24 mouse cellular contexts compared by ENCODE assay signal in genomic region chr14:32754286-32754685, GRCm38 (mm10).
"Had no signal": no experiment of that assay in that cellular context is flagged by ENCODE, and none has a peak within 500 bp of the region (broad histone marks: within the 10 kb centered on the region; RNA-seq: fewer than 3 reads in every experiment).

No protein-coding gene starts in this region.

- H3K9ac ChIP-seq: kidney, embryonic 15.5 days; limb, embryonic 13.5 days; liver, embryonic 12.5 days; liver, embryonic 15.5 days; lung, embryonic 15.5 days; midbrain, embryonic 13.5 days; stomach, embryonic 15.5 days had no signal

- H3K4me1 ChIP-seq: kidney, embryonic 15.5 days; limb, embryonic 10.5 days; liver, embryonic 12.5 days; liver, embryonic 15.5 days; lung, embryonic 15.5 days; megakaryocyte, embryonic 14.5 days; midbrain, embryonic 10.5 days; midbrain, embryonic 13.5 days; stomach, embryonic 15.5 days had no signal

- H3K4me2 ChIP-seq: kidney, embryonic 15.5 days; limb, embryonic 13.5 days; liver, embryonic 12.5 days; liver, embryonic 15.5 days; lung, embryonic 15.5 days; midbrain, embryonic 13.5 days; stomach, embryonic 15.5 days had no signal

- H3K36me3 ChIP-seq: kidney, embryonic 15.5 days; limb, embryonic 10.5 days; limb, embryonic 13.5 days; liver, embryonic 12.5 days; liver, embryonic 15.5 days; lung, embryonic 15.5 days; midbrain, embryonic 10.5 days; midbrain, embryonic 13.5 days; stomach, embryonic 15.5 days had no signal

- DNase-seq: kidney, postnatal 10 days; kidney, postnatal 36 days; layer of hippocampus, postnatal 36 days; liver; lung, adult 18-20 months; lung, postnatal 10 days; lung, postnatal 36 days; right cerebral cortex, adult 18-20 months; right cerebral cortex, postnatal 25 days; spleen, adult 18-20 months; thymus, postnatal 25 days had no signal

- H3K4me3 ChIP-seq: kidney, embryonic 15.5 days; left cerebral cortex, adult 2 months; limb, embryonic 10.5 days; limb, embryonic 13.5 days; liver, embryonic 12.5 days; liver, embryonic 15.5 days; lung, embryonic 15.5 days; megakaryocyte, embryonic 14.5 days; midbrain, embryonic 10.5 days; midbrain, embryonic 13.5 days; myocyte; stomach, embryonic 15.5 days had no signal

- H3K27ac ChIP-seq: kidney, embryonic 15.5 days; left cerebral cortex, adult 2 months; limb, embryonic 10.5 days; limb, embryonic 13.5 days; liver, embryonic 12.5 days; liver, embryonic 15.5 days; lung, embryonic 15.5 days; midbrain, embryonic 10.5 days; midbrain, embryonic 13.5 days; stomach, embryonic 15.5 days had no signal

- H3K27me3 ChIP-seq: kidney, embryonic 15.5 days; limb, embryonic 13.5 days; liver, embryonic 12.5 days; liver, embryonic 15.5 days; lung, embryonic 15.5 days; midbrain, embryonic 13.5 days; stomach, embryonic 15.5 days had no signal

- ATAC-seq: liver, embryonic 12.5 days; midbrain, embryonic 13.5 days; midbrain, embryonic 16.5 days had no signal

- H3K9me3 ChIP-seq: kidney, embryonic 15.5 days; limb, embryonic 10.5 days; limb, embryonic 13.5 days; liver, embryonic 12.5 days; liver, embryonic 15.5 days; lung, embryonic 15.5 days; megakaryocyte, embryonic 14.5 days; midbrain, embryonic 10.5 days; midbrain, embryonic 13.5 days; stomach, embryonic 15.5 days had no signal
